ENCODE assay signal across 8 mouse cellular contexts in the genomic region with DNA sequence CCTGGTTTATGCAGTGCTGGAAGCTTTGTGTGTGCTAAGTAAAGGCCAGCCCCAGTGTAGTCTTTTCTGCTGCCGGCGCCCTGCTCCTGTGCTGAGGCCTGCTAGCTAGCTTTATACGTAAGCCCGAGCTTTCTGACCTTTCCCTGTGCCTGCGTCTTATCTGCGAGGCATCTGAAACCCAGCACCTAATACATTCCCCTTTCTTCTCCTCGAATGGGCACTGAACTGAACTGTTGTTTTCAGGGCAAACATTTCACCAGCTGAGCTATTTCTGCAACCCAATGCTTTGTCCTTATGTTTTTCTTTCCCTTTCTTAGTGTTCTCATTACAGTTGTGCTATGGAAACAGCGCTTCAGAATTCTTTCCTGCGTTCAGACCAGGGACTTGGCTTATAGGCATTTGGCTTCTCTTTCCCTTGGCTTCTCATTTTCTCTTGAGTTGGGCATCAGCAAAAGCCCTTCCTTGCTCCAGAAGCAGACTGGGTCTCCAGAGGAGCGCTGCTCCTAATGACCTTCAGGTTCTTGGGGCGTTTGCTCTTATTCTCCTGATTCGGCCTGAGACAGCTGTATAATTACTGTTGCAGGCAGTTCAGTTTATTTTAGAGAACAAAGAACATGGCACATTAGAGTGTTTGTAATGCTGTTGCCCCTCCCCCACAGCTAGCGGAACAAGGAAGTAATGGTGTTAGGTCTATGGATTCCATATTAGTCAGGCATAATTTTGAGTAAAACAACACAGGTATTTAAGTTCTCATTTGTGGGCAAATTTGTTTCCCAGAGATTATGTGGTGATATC.
DNase-seq lines count a peak whose midpoint lies in the region; ATAC-seq lines count a peak whose summit lies in the region.

No protein-coding gene starts in this region.

- no peaks in the 10 kb centered on the region for H3K36me3 ChIP-seq in heart, embryonic 12.5 days
- H3K36me3 ChIP-seq in hindbrain, embryonic 13.5 days = no peaks in the 10 kb centered on the region
- no peaks in the 10 kb centered on the region for H3K36me3 ChIP-seq in liver, embryonic 15.5 days (replicated peaks)
- H3K36me3 ChIP-seq in stomach, embryonic 16.5 days (ENCODE audit: control insufficient read depth, insufficient read depth, low read length) = no peaks in the 10 kb centered on the region

- intact Hi-C loops in heart, postnatal 36 days (cut with DNase I) = loop anchor here (2.0 kb wide), 1 partner anchor 16 kb away; no protein-coding TSS in a partner anchor
- intact Hi-C loops in gastrocnemius, postnatal 36 days (cut with DNase I) = no loop called here

- peak overlapping the region; percentile 73 for H3K27ac ChIP-seq in heart, embryonic 12.5 days (ENCODE audit: poor library complexity, severe bottlenecking)
- H3K27ac ChIP-seq in hindbrain, embryonic 13.5 days = peak overlapping the region; percentile 91
- peak overlapping the region; percentile 35; the same call in 1 of the 2 replicates for H3K27ac ChIP-seq in liver, embryonic 15.5 days (replicated peaks)
- peak overlapping the region; percentile 89 for H3K27ac ChIP-seq in stomach, embryonic 16.5 days (ENCODE audit: low read length)

- H3K4me3 ChIP-seq in heart, embryonic 12.5 days = no peak overlapping the region
- no peak overlapping the region for H3K4me3 ChIP-seq in hindbrain, embryonic 13.5 days
- no peak overlapping the region for H3K4me3 ChIP-seq in liver, embryonic 15.5 days (replicated peaks)
- no peak overlapping the region for H3K4me3 ChIP-seq in stomach, embryonic 16.5 days (replicated peaks; ENCODE audit: low read length)

- H3K4me2 ChIP-seq in heart, embryonic 12.5 days = peak overlapping the region; percentile 43
- H3K4me2 ChIP-seq in hindbrain, embryonic 13.5 days = peak overlapping the region; percentile 35
- 0 out of 2 replicates have a peak overlapping the region, but pooled peaks have one; percentile 5 for H3K4me2 ChIP-seq in liver, embryonic 15.5 days
- peak overlapping the region; percentile 20 for H3K4me2 ChIP-seq in stomach, embryonic 16.5 days (ENCODE audit: low read depth, low read length)

- no peak for ATAC-seq in heart, embryonic 12.5 days (ENCODE audit: insufficient number of reproducible peaks, low FRiP score)
- no peak for ATAC-seq in hindbrain, embryonic 13.5 days (ENCODE audit: low FRiP score)
- no peak for ATAC-seq in liver, embryonic 15.5 days (ENCODE audit: insufficient read depth)
- peak; percentile 55 for ATAC-seq in stomach, embryonic 16.5 days (ENCODE audit: insufficient read depth, low FRiP score)

- H3K9ac ChIP-seq in heart, embryonic 12.5 days = peak overlapping the region; percentile 43; the same call in 1 of the 2 replicates
- peak overlapping the region; percentile 67 for H3K9ac ChIP-seq in hindbrain, embryonic 13.5 days
- H3K9ac ChIP-seq in liver, embryonic 15.5 days = no peak overlapping the region
- peak overlapping the region; percentile 24 for H3K9ac ChIP-seq in stomach, embryonic 16.5 days (ENCODE audit: low read length)

- H3K4me1 ChIP-seq in heart, embryonic 12.5 days (replicated peaks) = peaks cover 78% of the 10 kb centered on the region
- peaks cover 89% of the 10 kb centered on the region for H3K4me1 ChIP-seq in hindbrain, embryonic 13.5 days (replicated peaks)
- H3K4me1 ChIP-seq in liver, embryonic 15.5 days (replicated peaks) = peaks cover 60% of the 10 kb centered on the region
- peaks cover 56% of the 10 kb centered on the region for H3K4me1 ChIP-seq in stomach, embryonic 16.5 days (ENCODE audit: control insufficient read depth, insufficient read depth, low read length)

- no peak for DNase-seq in heart, postnatal 36 days
- DNase-seq in embryo, embryonic 10.5 days (ENCODE audit: low spot score) = peak; percentile 47
- no peak for DNase-seq in right cerebral cortex, adult 2 months (ENCODE audit: low spot score in 2 of 2)
- DNase-seq in gastrocnemius, postnatal 36 days = no peak

- WGBS in heart, embryonic 12.5 days = 36% methylated on average over 13 of the region's 13 CpGs
- WGBS in hindbrain, embryonic 13.5 days = 17% methylated on average over 13 of the region's 13 CpGs
- WGBS in liver, embryonic 15.5 days (ENCODE audit: insufficient replicate concordance) = 38% methylated on average over 13 of the region's 13 CpGs
- 21% methylated on average over 13 of the region's 13 CpGs for WGBS in stomach, embryonic 16.5 days

- H3K9me3 ChIP-seq in heart, embryonic 12.5 days (replicated peaks) = no peaks in the 10 kb centered on the region
- no peaks in the 10 kb centered on the region for H3K9me3 ChIP-seq in hindbrain, embryonic 13.5 days
- no peaks in the 10 kb centered on the region for H3K9me3 ChIP-seq in liver, embryonic 15.5 days (replicated peaks)
- no peaks in the 10 kb centered on the region for H3K9me3 ChIP-seq in stomach, embryonic 16.5 days (replicated peaks; ENCODE audit: control insufficient read depth, low read length)

- no peaks in the 10 kb centered on the region for H3K27me3 ChIP-seq in heart, embryonic 12.5 days (replicated peaks)
- no peaks in the 10 kb centered on the region for H3K27me3 ChIP-seq in hindbrain, embryonic 13.5 days
- no peaks in the 10 kb centered on the region for H3K27me3 ChIP-seq in liver, embryonic 15.5 days
- H3K27me3 ChIP-seq in stomach, embryonic 16.5 days (ENCODE audit: control insufficient read depth, insufficient read depth, low read length) = no peaks in the 10 kb centered on the region

Comparison
In these comparisons a context has a peak if more than half of its experiments do, and no peak if none do; other contexts are left out.
1. H3K27ac ChIP-seq: peak in every context shown above with its lines; median percentile 91 in hindbrain, embryonic 13.5 days; 89 in stomach, embryonic 16.5 days; 73 in heart, embryonic 12.5 days; 35 in liver, embryonic 15.5 days.